In genomic region chr4:88934266-88935025, GRCm38 (mm10) we compare ENCODE assay signal across 39 mouse cellular contexts. TPM values are rescaled to one million over a fixed set of nuclear protein-coding genes. Genes with fewer than 3 reads are reported as not detected.
DNase-seq lines count a peak whose midpoint lies in the region; ATAC-seq and TF ChIP-seq lines count a peak whose summit lies in the region.
"Had no signal": no experiment of that assay in that cellular context is flagged by ENCODE, and none has a peak within 500 bp of the region (broad histone marks: within the 10 kb centered on the region; RNA-seq: fewer than 3 reads in every experiment).

No protein-coding gene starts in this region.

- peaks cover 59% of the 10 kb centered on the region for H3K79me2 ChIP-seq in CH12.LX (replicated peaks; ENCODE audit: control insufficient read depth, extremely low read depth, insufficient read depth, poor library complexity, severe bottlenecking)

- 0 out of 2 replicates have a peak, but pooled peaks cover 4% of the 10 kb centered on the region for H3K4me1 ChIP-seq in embryonic facial prominence, embryonic 13.5 days
- peaks cover 17% of the 10 kb centered on the region for H3K4me1 ChIP-seq in embryonic facial prominence, embryonic 10.5 days
- H3K4me1 ChIP-seq in CH12.LX (ENCODE audit: control insufficient read depth in 1 of 2, insufficient read depth in 2 of 2), result peaks cover 5 to 18% of the 10 kb centered on the region in 2 experiments; a peak in 3 of 4 replicates
- H3K4me1 ChIP-seq in small intestine, adult 2 months (ENCODE audit: control insufficient read depth, insufficient read depth, insufficient read length, low read length), result peaks cover 11% of the 10 kb centered on the region; the same call in 1 of the 2 replicates
- H3K4me1 ChIP-seq: heart, embryonic 12.5 days; neural tube, embryonic 12.5 days had no signal

- TF ChIP-seq CTCF in CH12.LX (conservative IDR thresholded peaks at IDR 0.05 in 1 of 2, IDR thresholded peaks at IDR 0.05 in 1 of 2; ENCODE audit: low read depth in 2 of 2, low read length in 2 of 2), result no peak
- TF ChIP-seq CTCF in small intestine, adult 2 months (IDR thresholded peaks at IDR 0.05; ENCODE audit: extremely low read depth, insufficient read length, insufficient replicate concordance, low read depth, low read length), result no peak

- H3K4me3 ChIP-seq in embryonic facial prominence, embryonic 13.5 days, result no peak overlapping the region
- no peak overlapping the region for H3K4me3 ChIP-seq in embryonic facial prominence, embryonic 10.5 days
- H3K4me3 ChIP-seq in CH12.LX (replicated peaks in 1 of 3; ENCODE audit: low read depth in 2 of 3, low read length in 2 of 3, poor library complexity in 1 of 3), result peak overlapping the region; percentile 58 to 90 (median 86)
- no peak overlapping the region for H3K4me3 ChIP-seq in small intestine, adult 2 months (ENCODE audit: low read depth, low read length)
- H3K4me3 ChIP-seq: heart, adult 2 months; heart, embryonic 12.5 days; liver, embryonic 12.5 days; midbrain, embryonic 10.5 days; neural tube, embryonic 12.5 days had no signal

- TF ChIP-seq POLR2A in CH12.LX (IDR thresholded peaks at IDR 0.05; ENCODE audit: low read depth, low read length), result no peak
- no peak for TF ChIP-seq POLR2A in small intestine, adult 2 months (IDR thresholded peaks at IDR 0.05; ENCODE audit: low read depth, low read length)

- H3K9me3 ChIP-seq in embryonic facial prominence, embryonic 13.5 days, result no peaks in the 10 kb centered on the region
- H3K9me3 ChIP-seq in embryonic facial prominence, embryonic 10.5 days, result no peaks in the 10 kb centered on the region
- no peaks in the 10 kb centered on the region for H3K9me3 ChIP-seq in CH12.LX (replicated peaks; ENCODE audit: low read length)
- H3K9me3 ChIP-seq: embryonic facial prominence, embryonic 15.5 days; heart, embryonic 12.5 days; liver, embryonic 12.5 days; midbrain, embryonic 10.5 days; neural tube, embryonic 12.5 days had no signal

- peaks cover 44% of the 10 kb centered on the region for H3K27me3 ChIP-seq in embryonic facial prominence, embryonic 13.5 days
- peaks cover 47% of the 10 kb centered on the region for H3K27me3 ChIP-seq in embryonic facial prominence, embryonic 10.5 days (replicated peaks; ENCODE audit: low read depth, poor library complexity, severe bottlenecking)
- H3K27me3 ChIP-seq in CH12.LX (replicated peaks), result no peaks in the 10 kb centered on the region
- H3K27me3 ChIP-seq in small intestine, adult 2 months (ENCODE audit: control insufficient read depth, insufficient read depth, low read length), result 0 out of 2 replicates have a peak, but pooled peaks cover 2% of the 10 kb centered on the region

- no peak for DNase-seq in embryonic facial prominence, embryonic 10.5 days (ENCODE audit: low spot score)
- DNase-seq in CH12.LX (ENCODE audit: extremely low read depth) (no peak), MN1 (ENCODE audit: low spot score) (no peak)
- DNase-seq in fibroblast of lung, adult 2 months (ENCODE audit: low read depth), result peak; percentile 14
- no peak for DNase-seq in kidney, postnatal 25 days
- DNase-seq in cerebellum, adult 9-10 months, result no peak
- DNase-seq: adrenal gland, postnatal 10 days; cerebellum, adult 8-10 months; cerebellum, postnatal 36 days; embryo, embryonic 11 days; gastrocnemius, postnatal 25 days; heart, adult 2 months; heart, postnatal 4 days; kidney, adult 8-10 months; lung, adult 18-20 months; right cerebral cortex, adult 18-20 months had no signal

- no peak for TF ChIP-seq RAD21 in CH12.LX (IDR thresholded peaks at IDR 0.05; ENCODE audit: low read depth, low read length)

- peak overlapping the region; percentile 26 for H3K4me2 ChIP-seq in embryonic facial prominence, embryonic 13.5 days
- H3K4me2 ChIP-seq in CH12.LX (ENCODE audit: insufficient read depth, low read depth, poor library complexity, severe bottlenecking), result peak overlapping the region; percentile 99
- H3K4me2 ChIP-seq: heart, embryonic 12.5 days; hindbrain, embryonic 14.5 days; liver, embryonic 12.5 days; neural tube, embryonic 12.5 days had no signal

- TF ChIP-seq EP300 in CH12.LX (IDR thresholded peaks at IDR 0.05; ENCODE audit: low read length), result no peak

- in situ Hi-C loops in CH12.LX (cut with MboI; ENCODE audit: low pct_ligation_motif_present, low pct_unique_long_range_greater_than_20kb, low sequenced_read_pairs), result loop anchor here (5.0 to 10.0 kb wide), 2 partner anchors 62 to 590 kb away; no protein-coding TSS in a partner anchor

- no peak for ATAC-seq in embryonic facial prominence, embryonic 13.5 days (ENCODE audit: insufficient number of reproducible peaks, insufficient read depth, low FRiP score, low TSS enrichment, low read depth)
- ATAC-seq: activated CD4-positive, CD25-positive, alpha-beta regulatory T cell, adult 4 months; forebrain, embryonic 14.5 days; liver, embryonic 12.5 days; lung, postnatal 0 days; midbrain, embryonic 16.5 days had no signal

- no peak overlapping the region for H3K9ac ChIP-seq in embryonic facial prominence, embryonic 13.5 days
- peak overlapping the region; percentile 58 for H3K9ac ChIP-seq in CH12.LX (ENCODE audit: insufficient read depth, low read depth)
- H3K9ac ChIP-seq: embryonic facial prominence, embryonic 15.5 days; heart, embryonic 12.5 days; hindbrain, embryonic 14.5 days; liver, embryonic 12.5 days; neural tube, embryonic 12.5 days had no signal

- H3K27ac ChIP-seq in embryonic facial prominence, embryonic 13.5 days, result no peak overlapping the region
- H3K27ac ChIP-seq in embryonic facial prominence, embryonic 10.5 days (replicated peaks), result no peak overlapping the region
- H3K27ac ChIP-seq in CH12.LX (ENCODE audit: insufficient read depth, low read depth), result peak overlapping the region; percentile 84
- H3K27ac ChIP-seq in small intestine, adult 2 months (ENCODE audit: insufficient read depth, low read depth, low read length), result peak overlapping the region; percentile 92
- H3K27ac ChIP-seq: embryonic facial prominence, embryonic 15.5 days; heart, adult 2 months; hindbrain, embryonic 14.5 days; kidney, postnatal 0 days; liver, embryonic 12.5 days; macrophage; midbrain, embryonic 10.5 days; neural tube, embryonic 12.5 days had no signal

- no peaks in the 10 kb centered on the region for H3K36me3 ChIP-seq in embryonic facial prominence, embryonic 13.5 days
- no peaks in the 10 kb centered on the region for H3K36me3 ChIP-seq in embryonic facial prominence, embryonic 10.5 days (replicated peaks)
- H3K36me3 ChIP-seq in CH12.LX (replicated peaks in 1 of 2; ENCODE audit: control insufficient read depth in 1 of 2, insufficient read depth in 1 of 2, low read length in 1 of 2), result peaks cover 10 to 12% of the 10 kb centered on the region in 2 experiments
- H3K36me3 ChIP-seq in small intestine, adult 2 months (ENCODE audit: control insufficient read depth, insufficient read depth, low read length), result peaks cover 4% of the 10 kb centered on the region; the same call in 1 of the 2 replicates
- H3K36me3 ChIP-seq: embryonic facial prominence, embryonic 15.5 days; heart, embryonic 12.5 days; liver, embryonic 12.5 days; midbrain, embryonic 10.5 days; neural tube, embryonic 12.5 days had no signal

- dilution Hi-C loops in CH12.LX (cut with MboI; ENCODE audit: extremely low pct_ligation_motif_present, extremely low pct_unique_long_range_greater_than_20kb, low sequenced_read_pairs), result no loop called here

- 65% methylated on average over 8 of the region's 8 CpGs for WGBS in embryonic facial prominence, embryonic 13.5 days
- 80% methylated on average over 8 of the region's 8 CpGs for WGBS in embryonic facial prominence, embryonic 10.5 days
- whole genome bisulfite sequencing in small intestine, adult 2 months, result 23% methylated on average over 8 of the region's 8 CpGs

TF ChIP-seq in CH12.LX, 34 proteins besides CTCF, POLR2A, EP300 and RAD21:
- TF ChIP-seq NELFE (IDR thresholded peaks at IDR 0.05; ENCODE audit: low read depth, low read length) (no peak), MAFK (IDR thresholded peaks at IDR 0.05; ENCODE audit: insufficient replicate concordance, low read length) (no peak), MXI1 (IDR thresholded peaks at IDR 0.05; ENCODE audit: low read depth, low read length) (peak; percentile 56; the same call in 1 of the 2 replicates), MAZ (IDR thresholded peaks at IDR 0.05; ENCODE audit: low read depth, low read length) (no peak), ZNF384 (IDR thresholded peaks at IDR 0.05; ENCODE audit: low read depth, low read length) (0 out of 2 replicates have a peak, but pooled peaks have one; percentile 3), ZMIZ1 (IDR thresholded peaks at IDR 0.05; ENCODE audit: low read depth, low read length) (no peak), UBTF (IDR thresholded peaks at IDR 0.05; ENCODE audit: low read depth, low read length) (no peak), GABPA (IDR thresholded peaks at IDR 0.05; ENCODE audit: insufficient replicate concordance, low read depth, low read length) (no peak), CHD1 (IDR thresholded peaks at IDR 0.05; ENCODE audit: low read depth, low read length) (peak; percentile 64), MEF2A (IDR thresholded peaks at IDR 0.05; ENCODE audit: borderline replicate concordance, low read depth, low read length) (no peak), BHLHE40 (IDR thresholded peaks at IDR 0.05; ENCODE audit: low read depth, low read length) (0 out of 2 replicates have a peak, but pooled peaks have one; percentile 26), NRF1 (IDR thresholded peaks at IDR 0.05; ENCODE audit: low read depth, low read length) (no peak), CHD2 (IDR thresholded peaks at IDR 0.05; ENCODE audit: low read length) (0 out of 2 replicates have a peak, but pooled peaks have one; percentile 14)

RNA-seq across cellular contexts. Expression of gene Ifne, which starts 54.4 kb away (rescaled TPM):
- polyA plus RNA-seq in embryonic facial prominence, embryonic 13.5 days (2015; fragmentation: Nextera tagmentation; extraction: Ambion mirVana), result not detected in 2 replicates
- not detected in 2 replicates for polyA plus RNA-seq in embryonic facial prominence, embryonic 10.5 days (2016; fragmentation: Nextera tagmentation; extraction: Ambion mirVana)
- total RNA-seq in CH12.LX (2012; rRNA removed) (not detected in 2 replicates), CH12.LX (2014; rRNA removed) (not detected in 2 replicates)
- polyA plus RNA-seq in CH12.LX (2012; ENCODE audit: insufficient read length, low read depth), result not detected in 2 replicates
- 0.42 TPM in 1 of 2 replicates, not detected in the other for polyA plus RNA-seq in small intestine, adult 2 months (2012; rRNA removed)
- total RNA-seq: adrenal gland, postnatal 10 days; gastrocnemius, postnatal 25 days; heart, adult 2 months; heart, postnatal 4 days; layer of hippocampus, postnatal 10 days; left cerebral cortex, adult 18-20 months; left cerebral cortex, postnatal 14 days had no signal
- polyA plus RNA-seq: activated CD4-positive, CD25-positive, alpha-beta regulatory T cell, adult 4 months; embryonic facial prominence, embryonic 15.5 days; forebrain, embryonic 14.5 days; heart, adult 2 months; heart, embryonic 12.5 days; heart, postnatal 0 days; hindbrain, embryonic 14.5 days; kidney, postnatal 0 days; large intestine, adult 2 months; limb, embryonic 11.5 days; liver, embryonic 12.5 days; lung, postnatal 0 days; macrophage; midbrain, embryonic 10.5 days; midbrain, embryonic 16.5 days; neural tube, embryonic 12.5 days; spleen, adult 2 months; testis, adult 2 months; thymus, postnatal 0 days had no signal

Comparison
In these comparisons a context has a peak if more than half of its experiments do, and no peak if none do; other contexts are left out.
1. H3K27ac ChIP-seq: peak in CH12.LX (single experiment) and small intestine, adult 2 months (single experiment); none in embryonic facial prominence, embryonic 13.5 days (single experiment) and embryonic facial prominence, embryonic 10.5 days (single experiment).
2. H3K4me3 ChIP-seq: peak in CH12.LX (3 of 3); none in embryonic facial prominence, embryonic 13.5 days (single experiment), embryonic facial prominence, embryonic 10.5 days (single experiment) and small intestine, adult 2 months (single experiment).